Mouse (Mus musculus) right cerebral cortex, adult 18-20 months (tissue): ENCODE data around the gene Nmral1.
"Not testable (repeated sequence)": the region's sequence is repeated elsewhere in the genome, so short reads cannot be mapped to it uniquely, and the experiment has no call there.

Experiments used
- DNase-seq: peaks from one replicate; pipeline ENCODE4 v3.0.0; 2022; ENCODE audit warnings: mixed read lengths

Nmral1 gene

DNA sequence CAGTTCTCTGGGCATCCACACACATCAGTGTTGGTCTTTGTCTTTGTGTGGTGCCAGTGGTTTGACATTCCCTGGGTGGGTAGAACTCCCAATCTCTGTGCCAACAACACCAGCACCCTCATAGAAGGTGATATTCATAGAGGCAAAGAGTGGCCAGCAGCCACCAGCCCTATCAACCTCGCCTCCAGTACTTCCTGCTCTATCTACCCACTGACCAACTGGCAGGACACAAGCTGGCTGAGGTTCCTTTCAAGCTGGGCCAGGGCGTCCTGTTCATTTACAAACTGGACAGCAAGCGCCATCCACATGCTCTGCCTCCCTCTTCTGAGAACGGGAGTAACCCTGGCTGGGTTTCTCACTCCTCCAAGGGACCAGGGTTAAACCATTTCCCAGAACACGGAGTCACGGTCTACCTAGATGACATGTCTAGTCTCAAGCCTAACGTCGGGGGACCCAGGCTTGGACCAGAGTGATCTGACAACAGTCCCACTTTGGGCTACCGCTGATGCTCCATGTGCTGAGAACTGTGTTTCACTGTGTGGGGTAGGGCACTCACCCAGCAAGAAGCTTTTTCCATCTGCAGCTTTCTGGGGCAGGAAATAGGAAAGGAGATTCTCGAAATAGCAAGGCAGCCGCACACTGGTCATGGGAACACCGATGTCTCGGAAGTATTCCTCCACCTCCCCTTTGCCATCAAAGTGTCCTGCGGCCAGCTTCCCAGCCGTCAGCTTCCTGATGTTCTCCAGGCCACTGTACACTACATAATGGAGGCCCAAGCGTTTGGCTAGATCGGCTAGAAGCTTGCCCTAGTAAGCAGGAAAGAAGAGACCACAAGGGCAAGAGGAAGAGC lies 5.1 kb downstream of the Nmral1 start:
- peak; percentile 21 for DNase-seq

DNA sequence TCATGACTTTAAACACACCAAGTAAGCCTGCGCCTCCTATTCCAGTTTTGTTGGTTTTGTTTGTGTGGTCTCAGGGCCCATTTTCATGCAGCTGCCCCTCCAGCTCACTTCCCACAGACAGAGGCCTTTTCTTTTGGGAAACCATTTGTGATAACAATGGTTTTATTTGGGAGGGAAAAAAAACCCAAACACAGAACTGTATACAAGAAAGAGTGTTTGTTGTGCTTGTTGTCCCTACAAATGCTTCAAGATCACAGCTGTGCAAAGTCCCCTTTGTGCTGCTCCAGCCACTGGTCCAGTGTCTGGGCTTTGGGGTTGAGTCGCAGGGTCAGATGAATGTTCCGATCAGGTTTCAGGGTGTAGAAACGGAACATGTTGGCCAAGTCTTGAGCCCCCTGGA lies 8.0 kb downstream of the Nmral1 start:
- no peak for DNase-seq

DNA sequence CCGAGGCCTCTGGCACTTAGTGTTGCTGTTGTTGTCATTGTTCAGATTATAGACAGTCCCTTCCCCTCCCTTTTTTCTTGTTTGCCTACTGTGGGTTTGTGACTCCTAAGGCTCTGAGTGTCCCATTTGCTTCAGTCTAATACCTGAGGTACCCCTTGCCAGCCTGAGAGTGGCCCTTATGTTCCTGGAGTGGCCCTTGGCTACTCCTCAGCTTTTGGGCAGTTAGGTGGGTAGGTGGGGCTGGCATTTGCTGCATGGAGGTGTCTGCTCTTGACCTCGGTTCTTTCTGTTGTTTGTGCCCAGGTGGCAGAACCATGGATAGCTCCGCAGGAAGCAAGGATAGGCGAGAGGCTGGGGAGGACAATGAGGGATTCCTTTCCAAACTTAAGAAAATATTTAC lies 13.6 kb downstream of the Nmral1 start:
- DNase-seq: no peak

DNA sequence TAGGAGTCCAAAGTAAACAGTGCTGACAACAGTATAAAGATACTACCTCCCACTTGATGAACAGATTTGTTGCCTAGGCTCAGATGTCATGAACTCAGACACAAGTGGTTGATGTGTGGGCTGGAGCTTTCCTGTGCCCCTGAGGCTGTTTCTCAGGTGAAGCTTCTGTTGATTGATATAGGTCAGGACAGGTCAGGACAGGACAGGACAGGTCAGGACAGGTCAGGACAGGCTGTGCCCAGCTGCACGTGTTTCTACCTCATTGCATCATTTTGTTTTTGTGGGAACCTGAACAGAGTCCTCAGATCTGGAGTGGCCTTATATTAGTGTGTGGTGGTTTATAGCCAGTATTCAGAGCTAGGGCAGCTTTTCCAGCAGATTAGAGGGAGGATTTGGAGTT lies 16.5 kb downstream of the Nmral1 start:
- DNase-seq: no peak

DNA sequence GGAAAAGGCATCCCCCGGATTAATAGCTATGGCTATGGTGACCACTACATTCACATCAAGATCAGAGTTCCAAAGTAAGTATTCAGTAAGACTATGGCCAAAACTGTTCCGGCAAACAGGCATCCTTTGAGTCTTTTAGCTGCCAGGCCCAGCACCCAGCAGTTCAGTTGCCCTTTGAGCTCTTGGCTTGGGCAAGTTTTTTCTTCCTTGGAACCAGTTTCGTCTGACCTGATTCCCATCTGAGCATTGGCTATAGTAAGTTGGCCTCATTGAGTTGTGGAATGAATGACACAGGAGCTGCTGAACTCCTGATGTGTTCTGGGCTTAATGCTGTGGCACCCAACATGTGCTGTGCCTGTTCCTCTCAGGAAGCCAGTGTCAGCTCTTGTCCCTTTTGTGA lies 17.9 kb downstream of the Nmral1 start:
- DNase-seq: no peak

DNA sequence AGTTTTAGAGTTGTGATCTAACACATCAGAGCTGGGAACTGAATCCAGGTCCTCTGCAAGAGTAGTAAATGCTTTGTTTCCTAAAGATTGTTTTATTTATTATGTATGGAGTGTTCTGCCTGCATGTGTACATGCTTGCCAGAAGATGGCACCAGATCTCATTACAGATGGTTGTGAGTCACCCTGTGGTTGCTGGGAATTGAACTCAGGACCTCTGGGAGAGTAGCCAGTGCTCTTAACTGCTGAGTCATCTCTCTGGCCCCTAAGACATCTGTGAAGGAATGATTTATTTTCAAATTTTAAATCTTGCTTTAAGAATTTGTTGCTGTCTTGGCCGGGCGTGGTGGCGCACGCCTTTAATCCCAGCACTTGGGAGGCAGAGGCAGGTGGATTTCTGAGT lies 29.8 kb downstream of the Nmral1 start:
- DNase-seq: not testable (repeated sequence)

DNA sequence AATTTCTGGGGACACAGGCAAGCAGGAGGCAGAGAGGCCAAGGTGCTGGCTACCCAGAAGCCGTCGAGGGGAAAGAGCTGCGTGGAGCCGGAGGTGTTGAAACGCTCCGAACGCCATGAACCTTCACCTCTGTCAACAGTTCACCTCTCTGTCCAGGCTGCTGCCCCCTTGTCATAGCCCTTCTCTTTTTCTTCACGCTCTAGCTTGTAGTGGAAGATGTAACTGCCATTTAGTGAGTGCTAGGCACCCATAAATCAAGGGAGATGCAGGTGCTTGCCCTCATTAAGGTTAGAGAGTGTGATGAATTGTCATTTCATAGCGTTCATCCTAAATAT lies 34.7 kb downstream of the Nmral1 start:
- DNase-seq: no peak

DNA sequence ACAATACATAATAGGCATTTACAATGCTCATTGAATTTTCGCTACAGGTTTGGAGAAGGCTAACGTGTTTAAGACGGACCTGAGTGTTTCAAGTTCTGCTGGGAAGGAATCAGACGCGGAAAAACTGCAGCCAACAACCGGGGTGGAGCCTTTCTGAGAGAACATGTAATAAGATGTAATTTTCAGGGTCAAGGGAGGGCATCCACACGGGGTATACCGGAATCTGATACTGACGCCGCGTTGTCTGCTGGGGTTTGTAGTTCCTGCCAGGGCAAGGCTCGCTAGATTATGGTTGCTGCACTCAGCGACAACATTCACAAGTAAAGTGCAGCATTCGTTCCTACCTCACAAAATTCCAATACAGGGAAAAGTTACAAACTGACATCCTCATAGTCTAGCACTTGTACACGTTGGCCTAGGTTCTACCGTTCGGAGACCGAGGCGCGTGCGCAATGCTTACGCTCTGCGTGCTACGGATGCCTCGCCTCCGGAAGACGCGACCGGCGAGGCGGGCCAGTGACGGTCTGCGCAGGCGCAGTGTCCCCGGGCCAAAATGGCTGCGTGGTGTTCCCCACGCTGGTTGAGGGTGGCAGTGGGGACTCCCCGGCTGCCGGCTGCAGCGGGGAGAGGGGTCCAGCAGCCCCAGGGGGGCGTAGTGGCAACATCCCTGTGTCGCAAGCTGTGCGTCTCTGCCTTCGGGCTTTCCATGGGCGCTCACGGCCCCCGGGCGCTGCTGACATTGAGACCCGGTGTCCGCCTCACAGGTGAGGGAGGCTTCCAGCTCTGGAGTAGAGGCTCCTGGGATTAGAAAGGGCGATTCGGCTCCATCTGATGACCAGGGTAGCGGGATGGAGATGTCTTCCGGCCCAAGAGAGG lies 35.3 kb downstream of the Nmral1 start:
- peak; percentile 95 for DNase-seq

DNA sequence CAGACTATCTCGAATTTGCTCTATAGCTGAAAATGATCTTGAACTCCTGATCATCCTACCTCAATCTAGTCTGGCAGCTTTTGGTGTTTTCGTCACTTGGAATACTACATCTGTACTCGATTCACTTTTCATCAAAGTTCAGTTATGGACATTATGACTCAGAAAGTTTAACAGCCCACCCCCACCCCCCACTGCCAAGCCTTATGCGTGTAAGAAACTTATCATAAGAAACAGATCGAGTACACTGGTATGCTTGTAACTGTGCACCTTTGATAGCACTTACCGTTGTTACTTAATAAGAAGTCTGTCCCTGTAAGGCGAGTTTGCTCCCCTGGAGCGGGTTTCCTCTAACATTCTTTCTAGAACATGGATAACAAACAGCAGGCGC lies 36.0 kb downstream of the Nmral1 start:
- no peak for DNase-seq

DNA sequence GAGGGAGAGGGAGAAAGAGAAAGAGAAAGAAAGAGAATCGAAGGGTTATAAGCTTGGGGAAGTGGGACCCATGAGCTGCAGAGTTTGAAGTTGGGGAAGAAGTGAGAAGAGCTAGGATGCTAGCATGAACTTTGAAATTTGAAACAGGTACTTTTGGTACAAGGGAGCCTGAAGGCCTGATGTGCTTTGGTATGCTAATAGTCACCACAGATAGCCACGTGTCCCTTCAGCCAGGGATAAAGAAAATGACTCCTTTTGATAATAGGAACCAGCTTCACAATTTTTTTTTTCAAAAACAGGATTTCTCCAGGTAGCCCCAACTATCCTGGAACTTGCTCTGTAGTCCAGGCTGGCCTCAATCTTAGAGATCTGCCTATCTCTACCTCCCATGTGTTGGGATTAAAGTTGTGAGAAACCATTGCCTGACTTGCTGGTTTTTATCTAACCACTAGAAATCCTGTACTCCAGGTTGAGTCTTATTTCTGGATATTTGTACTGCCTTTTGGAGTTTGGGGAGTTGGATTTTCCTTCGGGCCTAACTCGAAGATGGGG lies 36.5 kb downstream of the Nmral1 start:
- no peak for DNase-seq

DNA sequence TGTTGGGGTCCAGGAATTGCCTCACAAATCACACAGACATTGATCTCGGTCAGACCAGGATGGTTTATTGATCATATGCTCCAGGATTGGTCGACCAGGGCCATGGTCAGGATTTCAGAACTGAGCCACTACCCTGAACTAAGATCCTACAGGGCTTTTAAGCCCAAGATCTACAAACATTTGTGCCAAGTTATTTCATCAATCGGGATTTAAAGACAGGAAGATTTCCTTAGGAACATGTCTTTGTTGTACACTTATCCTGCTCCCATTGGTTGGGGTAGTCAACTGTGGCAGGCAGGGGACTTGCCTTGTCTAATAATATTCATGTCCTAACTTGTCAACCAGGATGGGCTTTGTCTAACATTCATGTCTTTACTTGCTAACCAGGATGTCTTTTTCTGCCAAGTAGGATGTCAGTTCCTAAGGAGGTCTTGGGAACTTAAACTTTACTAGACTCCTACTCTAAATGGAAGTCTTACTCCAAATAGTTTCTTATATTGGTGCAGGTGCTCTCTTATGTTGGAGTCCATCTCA lies 38.2 kb downstream of the Nmral1 start:
- not testable (repeated sequence) for DNase-seq

DNA sequence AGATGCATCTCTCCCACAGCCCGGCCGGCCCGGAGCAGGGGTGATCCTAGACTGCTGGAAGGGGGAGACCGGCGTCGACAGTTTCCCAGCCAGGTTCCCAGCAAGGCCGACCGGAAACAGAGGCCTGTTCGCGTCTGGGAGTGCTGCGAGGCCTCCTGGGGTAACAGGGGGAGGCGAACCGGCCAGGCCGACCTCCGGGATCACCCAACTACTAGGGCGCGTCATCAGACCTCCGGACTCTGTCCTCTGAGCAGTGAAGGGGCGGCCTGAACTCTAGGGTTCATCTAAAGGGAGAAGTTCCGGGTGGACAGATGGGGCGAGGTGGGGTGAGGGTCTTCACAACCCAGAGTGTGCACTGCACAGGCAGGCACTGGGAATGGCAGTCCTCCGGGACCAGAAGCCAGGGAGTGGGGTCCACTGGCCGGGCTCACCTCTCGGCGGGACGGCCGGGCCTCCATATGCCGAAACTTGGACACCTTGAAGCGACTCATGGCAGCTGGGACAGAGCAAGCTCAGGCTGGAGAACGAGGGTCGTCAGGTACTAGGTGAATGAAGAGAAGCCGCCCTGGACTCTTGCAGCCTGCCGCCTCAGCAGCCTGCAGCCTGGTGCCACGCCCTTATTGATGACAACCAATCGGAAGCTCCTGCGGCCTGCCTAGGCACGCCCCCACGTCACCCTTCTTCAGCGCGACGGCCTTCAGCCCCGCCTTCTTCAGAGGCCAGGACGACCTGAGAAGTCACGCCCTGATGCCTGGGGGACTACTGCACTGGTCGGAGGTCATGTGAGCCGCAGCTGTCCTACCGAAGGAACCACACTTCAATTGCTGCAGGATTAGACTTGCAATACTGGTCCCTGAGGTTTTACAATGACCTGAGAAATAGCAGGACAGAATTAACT lies 39.8 kb downstream of the Nmral1 start, which contains the start of gene Coro7:
TSS of gene Coro7 (minus strand) at position 657 of the 898 bp plus-strand sequence.
- DNase-seq: peak; percentile 94

DNA sequence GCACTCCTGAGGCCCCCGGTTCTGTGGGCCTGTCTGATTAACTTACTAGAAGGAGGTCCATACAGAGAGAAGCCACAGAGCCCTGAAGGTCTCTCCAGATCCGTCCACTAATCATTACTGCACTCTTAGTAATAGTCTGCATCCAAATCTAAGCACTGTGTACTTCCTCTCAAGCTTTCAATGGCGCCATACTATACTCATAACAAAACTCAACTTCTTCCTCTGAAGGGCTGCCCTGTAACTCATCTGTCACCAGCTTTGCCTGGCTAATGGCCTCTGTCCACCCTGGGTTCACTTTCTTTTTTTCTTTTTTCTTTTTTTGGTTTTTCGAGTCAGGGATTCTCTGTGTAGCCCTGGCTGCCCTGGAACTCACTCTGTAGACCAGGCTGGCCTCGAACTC lies 41.1 kb downstream of the Nmral1 start:
- DNase-seq: no peak

DNA sequence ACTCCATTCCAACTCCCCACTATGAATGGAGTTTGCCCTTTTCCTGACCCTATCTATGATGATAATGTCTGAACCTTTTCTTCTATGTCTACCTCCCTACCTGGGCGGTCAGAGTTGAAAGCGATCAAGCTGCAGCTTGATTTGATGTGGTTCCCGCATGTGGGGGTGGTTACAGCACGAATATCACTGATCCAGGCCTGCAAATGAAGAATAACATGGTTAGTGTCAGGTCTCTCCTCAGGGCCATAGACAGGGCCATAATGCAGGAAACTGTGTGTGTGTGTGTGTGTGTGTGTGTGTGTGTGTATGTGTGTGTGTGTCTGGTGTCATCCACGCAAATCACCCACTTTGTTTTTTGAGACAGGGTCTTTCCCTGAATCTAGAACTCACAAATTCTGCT lies 42.3 kb downstream of the Nmral1 start:
- no peak for DNase-seq

DNA sequence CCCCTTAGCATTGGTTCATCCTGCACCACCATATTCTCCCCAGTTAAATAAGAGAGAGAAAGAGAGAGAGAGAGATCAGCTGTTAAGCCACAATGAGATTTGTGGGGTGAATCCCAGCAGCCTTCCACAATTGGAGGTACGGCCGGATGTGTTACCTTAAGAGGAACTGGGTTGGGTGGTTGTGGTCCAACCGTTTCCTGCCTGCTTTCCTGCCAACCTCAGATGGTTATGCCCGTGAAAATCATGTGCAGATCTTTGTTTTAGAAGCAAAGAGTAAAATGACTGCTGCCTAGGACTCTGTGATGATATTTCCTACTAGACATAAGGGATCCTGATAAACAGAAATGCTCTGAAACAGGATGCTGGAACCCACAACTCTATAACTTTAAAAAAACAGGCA lies 45.1 kb downstream of the Nmral1 start:
- no peak for DNase-seq

DNA sequence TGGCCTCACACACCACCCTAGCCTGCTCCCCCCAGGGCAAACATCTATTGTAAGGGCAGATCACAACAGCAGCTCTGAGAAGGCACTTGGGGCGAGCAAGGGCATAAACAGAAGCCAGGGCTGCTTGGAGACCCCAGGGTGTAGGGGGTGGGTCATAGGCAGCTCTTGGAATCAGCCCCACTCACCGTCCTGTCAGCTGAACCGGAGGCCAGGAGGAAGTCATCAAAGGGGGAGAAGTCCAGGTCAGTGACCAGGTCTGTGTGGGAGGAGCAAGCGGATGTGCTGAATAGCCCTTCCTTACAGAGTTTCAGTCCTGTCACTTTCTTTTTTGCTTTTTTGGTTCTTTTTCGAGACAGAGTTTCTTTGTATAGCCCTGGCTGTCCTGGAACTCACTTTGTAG lies 48.8 kb downstream of the Nmral1 start:
- no peak for DNase-seq

DNA sequence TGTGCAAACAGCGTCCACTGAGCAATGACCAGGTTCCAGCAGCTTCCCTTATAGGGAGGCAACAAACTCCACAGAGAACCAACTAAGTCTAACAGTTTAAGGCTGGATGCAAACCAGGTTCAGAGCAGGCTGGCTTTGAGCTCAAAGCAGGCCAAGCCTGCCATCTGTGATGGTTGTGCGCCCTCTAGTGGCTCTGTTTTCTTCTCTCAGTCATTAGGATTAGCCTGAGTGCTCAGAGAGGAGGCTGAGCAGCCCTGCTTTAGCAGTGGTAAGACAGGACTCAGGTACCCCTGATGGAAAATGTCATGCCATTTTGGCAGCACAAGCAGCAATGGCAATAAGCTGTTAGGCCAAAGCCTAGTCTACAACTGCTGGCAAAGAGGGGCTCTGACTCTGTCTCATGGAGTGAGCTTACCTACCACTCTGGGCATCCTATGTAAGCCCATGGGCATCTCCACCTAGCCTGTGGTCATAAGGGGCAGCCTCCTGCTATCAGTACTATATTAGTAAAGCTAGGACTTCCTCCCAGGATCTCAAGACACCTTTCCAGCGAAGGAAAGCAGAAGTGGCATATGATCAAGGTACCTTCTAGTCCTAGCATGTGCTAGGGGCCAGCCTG lies 51.9 kb downstream of the Nmral1 start:
- DNase-seq: peak; percentile 87

DNA sequence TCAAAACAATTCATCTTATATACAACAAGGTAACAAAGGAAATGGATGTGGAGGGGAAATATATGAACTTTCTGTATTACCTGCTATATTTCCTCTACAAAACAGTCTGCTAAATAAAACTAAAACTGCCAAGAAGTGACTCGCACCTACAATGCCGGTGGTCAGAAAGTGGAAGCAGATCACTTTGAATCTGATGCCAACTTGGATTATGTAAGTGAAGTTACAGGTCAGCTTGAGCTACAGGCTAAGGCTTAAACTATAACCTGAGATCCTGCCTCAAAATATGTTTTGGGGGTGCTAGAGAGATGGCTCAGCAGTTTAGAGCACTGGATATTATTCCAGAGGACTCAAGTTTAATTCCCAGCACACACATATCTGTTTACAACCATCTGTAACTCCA lies 53.4 kb downstream of the Nmral1 start:
- DNase-seq: no peak

DNA sequence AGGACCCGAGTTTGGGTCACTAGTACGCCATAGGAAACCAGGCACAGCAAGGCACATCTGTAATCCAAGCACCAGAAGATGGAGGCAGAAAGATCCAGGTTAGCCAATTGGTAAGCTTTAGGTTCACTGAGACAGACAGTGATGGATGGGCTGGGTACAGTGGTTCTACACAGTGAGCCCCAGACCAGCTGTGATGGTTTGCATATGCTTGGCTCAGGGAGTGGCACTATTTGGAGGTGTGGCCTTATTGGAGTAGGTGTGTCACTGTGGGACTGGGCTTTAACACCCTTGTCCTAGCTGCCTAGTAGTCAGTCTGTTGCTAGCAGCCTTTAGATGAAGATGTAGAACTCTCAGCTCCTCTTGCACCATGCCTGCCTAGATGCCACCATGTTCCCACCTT lies 55.4 kb downstream of the Nmral1 start:
- no peak for DNase-seq

DNA sequence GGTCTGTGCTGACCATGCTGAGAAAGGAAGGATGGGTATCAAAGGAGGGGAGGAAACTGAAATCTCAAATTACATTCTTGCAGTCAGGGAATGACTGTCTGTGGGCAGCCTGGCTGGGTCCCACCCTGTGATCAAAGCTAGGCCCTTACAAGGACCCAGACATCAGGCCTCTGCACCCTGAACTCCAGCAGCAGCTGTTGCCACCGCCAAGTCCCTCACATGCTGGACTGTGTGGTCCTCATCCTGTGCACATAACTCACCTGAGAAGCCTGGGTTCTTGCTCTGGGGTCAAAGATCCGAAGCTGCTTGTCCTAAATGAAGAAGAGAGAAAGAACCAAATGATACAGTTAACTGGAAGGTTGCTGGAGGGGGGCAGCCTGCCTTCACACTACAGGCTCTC lies 57.6 kb downstream of the Nmral1 start:
- no peak for DNase-seq
